Mouse (Mus musculus) gastrocnemius, adult 2 months (tissue): ENCODE measurements at regions not wholly inside any gene's neighbourhood (a gene's known extent, or its start where the extent isn't known, plus 50 kb on each side); places are given as distances from the start of the nearest gene placed in this dataset.

Experiments
- DNase-seq: peaks from one replicate; pipeline ENCODE4 v3.0.0; 2022
- H3K27ac ChIP-seq: fragments of 200-600 bp; 2 replicates; pipeline ENCODE4 v1.8.1; 2022; ENCODE audit warnings: mild to moderate bottlenecking
- H3K4me3 ChIP-seq: fragments of 200-600 bp; 2 replicates; pipeline ENCODE4 v1.8.1; 2022; ENCODE audit warnings: mild to moderate bottlenecking, moderate library complexity
- CTCF ChIP-seq: fragments of 200-600 bp; IDR thresholded peaks from 2 replicates; pipeline ENCODE4 v1.8.1; 2022; ENCODE audit warnings: antibody characterized with exemption, mild to moderate bottlenecking, moderate library complexity
- intact Hi-C: fragments of 180-260 bp; cut with DNase I; formaldehyde crosslinking; loops from one replicate; pipeline ENCODE4 v1.15.1; 2025

GRCm38 (mm10) chr3:40463446-40463845, 67.6 kb upstream of the Intu start:
- Histone ChIP-seq H3K4me3 (no peak overlapping the region), H3K27ac (no peak overlapping the region)
- TF ChIP-seq CTCF, result no peak
- no peak for DNase-seq
- intact Hi-C loops, result no loop called here

- no peak for DNase-seq
- intact Hi-C loops, result no loop called here
- Histone ChIP-seq H3K27ac (no peak overlapping the region), H3K4me3 (no peak overlapping the region)
- TF ChIP-seq CTCF, result no peak
Observed at GRCm38 (mm10) chr3:40470101-40470500, 61.0 kb upstream of the Intu start.

GRCm38 (mm10) chr3:40472766-40473165, 58.3 kb upstream of the Intu start:
- DNase-seq, result no peak
- no peak for TF ChIP-seq CTCF

GRCm38 (mm10) chr3:40480258-40480951, 50.7 kb upstream of the Intu start:
- no peak for TF ChIP-seq CTCF
- Histone ChIP-seq H3K4me3 (no peak overlapping the region), H3K27ac (no peak overlapping the region)
- no peak for DNase-seq
- intact Hi-C loops, result no loop called here

More at GRCm38 (mm10) chr3:40472766-40473165, 58.3 kb upstream of the Intu start:
- H3K27ac ChIP-seq, result no peak overlapping the region
- no peak overlapping the region for H3K4me3 ChIP-seq
- intact Hi-C loops, result no loop called here
